Mouse (Mus musculus): Measurements from ENCODE around the gene Olfr316. TPM values are rescaled to one million over a fixed set of nuclear protein-coding genes. Genes with fewer than 3 reads are reported as not detected.

Gene Olfr316
- polyA plus RNA-seq, 1 experiment from 2014 or later: not detected

GRCm38 (mm10) chr11:58772888-58773287 is 20.4 kb downstream of the Olfr316 start, which contains the start of gene Olfr315:
Gene Olfr315 (plus strand): TSS chr11:58773188.
- H3K9ac ChIP-seq (replicated peaks; ENCODE audit: low read depth, low read length): no peak within 1 kb of the TSS
- H3K27me3 ChIP-seq (ENCODE audit: control insufficient read depth, insufficient read depth, low read length): no peaks in the 10 kb centered on the region
- no peaks in the 10 kb centered on the region for H3K9me3 ChIP-seq (ENCODE audit: control insufficient read depth, low read depth, low read length)

GRCm38 (mm10) chr11:58782480-58783089 is 30.1 kb downstream of the Olfr316 start, which contains the start of gene Olfr314:
Gene Olfr314 (plus strand): TSS chr11:58782952.
- Histone ChIP-seq H3K9me3 (ENCODE audit: control insufficient read depth, low read depth, low read length) (no peaks in the 10 kb centered on the region), H3K4me3 (ENCODE audit: low read depth, low read length) (no peak within 1 kb of the TSS), H3K4me1 (ENCODE audit: control insufficient read depth, insufficient read depth, low read length) (no peaks in the 10 kb centered on the region), H3K9ac (replicated peaks; ENCODE audit: low read depth, low read length) (no peak within 1 kb of the TSS), H3K4me2 (replicated peaks; ENCODE audit: low read depth, low read length) (no peak within 1 kb of the TSS), H3K27me3 (ENCODE audit: control insufficient read depth, insufficient read depth, low read length) (no peaks in the 10 kb centered on the region), H3K27ac (ENCODE audit: low read length) (no peak within 1 kb of the TSS), H3K36me3 (ENCODE audit: control insufficient read depth, insufficient read depth, low read length) (no peaks in the 10 kb centered on the region)
- WGBS: 68% methylated on average over 6 of the region's 6 CpGs
- no peak for ATAC-seq (ENCODE audit: insufficient number of reproducible peaks, insufficient read depth, low FRiP score, low read depth)

More at GRCm38 (mm10) chr11:58772888-58773287, 20.4 kb downstream of the Olfr316 start, which contains the start of gene Olfr315:
- H3K4me2 ChIP-seq (replicated peaks; ENCODE audit: low read depth, low read length): no peak within 1 kb of the TSS
- H3K27ac ChIP-seq (ENCODE audit: low read length): no peak within 1 kb of the TSS
- H3K36me3 ChIP-seq (ENCODE audit: control insufficient read depth, insufficient read depth, low read length): no peaks in the 10 kb centered on the region
- ATAC-seq (ENCODE audit: insufficient number of reproducible peaks, insufficient read depth, low FRiP score, low read depth): no peak
- H3K4me3 ChIP-seq (ENCODE audit: low read depth, low read length): no peak within 1 kb of the TSS
- no peaks in the 10 kb centered on the region for H3K4me1 ChIP-seq (ENCODE audit: control insufficient read depth, insufficient read depth, low read length)

GRCm38 (mm10) chr11:58784182-58784581 is 31.6 kb downstream of the Olfr316 start:
- Histone ChIP-seq H3K9me3 (ENCODE audit: control insufficient read depth, low read depth, low read length) (no peaks in the 10 kb centered on the region), H3K36me3 (ENCODE audit: control insufficient read depth, insufficient read depth, low read length) (no peaks in the 10 kb centered on the region), H3K4me1 (ENCODE audit: control insufficient read depth, insufficient read depth, low read length) (no peaks in the 10 kb centered on the region), H3K27me3 (ENCODE audit: control insufficient read depth, insufficient read depth, low read length) (no peaks in the 10 kb centered on the region), H3K4me2 (replicated peaks; ENCODE audit: low read depth, low read length) (no peak overlapping the region), H3K9ac (replicated peaks; ENCODE audit: low read depth, low read length) (no peak overlapping the region), H3K27ac (ENCODE audit: low read length) (no peak overlapping the region), H3K4me3 (ENCODE audit: low read depth, low read length) (no peak overlapping the region)
- WGBS: 73% methylated on average over 2 of the region's 2 CpGs
- ATAC-seq (ENCODE audit: insufficient number of reproducible peaks, insufficient read depth, low FRiP score, low read depth): no peak

- Histone ChIP-seq H3K4me1 (ENCODE audit: control insufficient read depth, insufficient read depth, low read length) (no peaks in the 10 kb centered on the region), H3K27ac (ENCODE audit: low read length) (no peak overlapping the region), H3K4me2 (replicated peaks; ENCODE audit: low read depth, low read length) (no peak overlapping the region), H3K36me3 (ENCODE audit: control insufficient read depth, insufficient read depth, low read length) (no peaks in the 10 kb centered on the region), H3K9ac (replicated peaks; ENCODE audit: low read depth, low read length) (no peak overlapping the region), H3K9me3 (ENCODE audit: control insufficient read depth, low read depth, low read length) (no peaks in the 10 kb centered on the region), H3K27me3 (ENCODE audit: control insufficient read depth, insufficient read depth, low read length) (no peaks in the 10 kb centered on the region), H3K4me3 (ENCODE audit: low read depth, low read length) (no peak overlapping the region)
- WGBS: 77% methylated on average over 10 of the region's 10 CpGs
- no peak for ATAC-seq (ENCODE audit: insufficient number of reproducible peaks, insufficient read depth, low FRiP score, low read depth)
Observed at GRCm38 (mm10) chr11:58787651-58788050, 35.1 kb downstream of the Olfr316 start.

GRCm38 (mm10) chr11:58788346-58788745 is 35.8 kb downstream of the Olfr316 start:
- 81% methylated on average over 8 of the region's 8 CpGs for WGBS
- Histone ChIP-seq H3K9ac (replicated peaks; ENCODE audit: low read depth, low read length) (no peak overlapping the region), H3K4me1 (ENCODE audit: control insufficient read depth, insufficient read depth, low read length) (no peaks in the 10 kb centered on the region), H3K27ac (ENCODE audit: low read length) (no peak overlapping the region), H3K9me3 (ENCODE audit: control insufficient read depth, low read depth, low read length) (no peaks in the 10 kb centered on the region), H3K36me3 (ENCODE audit: control insufficient read depth, insufficient read depth, low read length) (no peaks in the 10 kb centered on the region), H3K27me3 (ENCODE audit: control insufficient read depth, insufficient read depth, low read length) (no peaks in the 10 kb centered on the region), H3K4me3 (ENCODE audit: low read depth, low read length) (no peak overlapping the region), H3K4me2 (replicated peaks; ENCODE audit: low read depth, low read length) (no peak overlapping the region)
- ATAC-seq (ENCODE audit: insufficient number of reproducible peaks, insufficient read depth, low FRiP score, low read depth): no peak

- Histone ChIP-seq H3K27ac (ENCODE audit: low read length) (no peak overlapping the region), H3K36me3 (ENCODE audit: control insufficient read depth, insufficient read depth, low read length) (no peaks in the 10 kb centered on the region), H3K9ac (replicated peaks; ENCODE audit: low read depth, low read length) (no peak overlapping the region), H3K27me3 (ENCODE audit: control insufficient read depth, insufficient read depth, low read length) (no peaks in the 10 kb centered on the region), H3K9me3 (ENCODE audit: control insufficient read depth, low read depth, low read length) (no peaks in the 10 kb centered on the region), H3K4me2 (replicated peaks; ENCODE audit: low read depth, low read length) (no peak overlapping the region), H3K4me3 (ENCODE audit: low read depth, low read length) (no peak overlapping the region), H3K4me1 (ENCODE audit: control insufficient read depth, insufficient read depth, low read length) (no peaks in the 10 kb centered on the region)
- ATAC-seq (ENCODE audit: insufficient number of reproducible peaks, insufficient read depth, low FRiP score, low read depth): no peak
- 21% methylated on average over 3 of the region's 3 CpGs for WGBS
Observed at GRCm38 (mm10) chr11:58789532-58789931, 37.0 kb downstream of the Olfr316 start.

GRCm38 (mm10) chr11:58790053-58790452 is 37.5 kb downstream of the Olfr316 start:
- WGBS: 41% methylated on average over 2 of the region's 2 CpGs

GRCm38 (mm10) chr11:58790646-58791045 is 38.1 kb downstream of the Olfr316 start:
- H3K4me3 ChIP-seq (ENCODE audit: low read depth, low read length): no peak overlapping the region
- no peaks in the 10 kb centered on the region for H3K36me3 ChIP-seq (ENCODE audit: control insufficient read depth, insufficient read depth, low read length)
- H3K27ac ChIP-seq (ENCODE audit: low read length): no peak overlapping the region
- 71% methylated on average over 6 of the region's 6 CpGs for WGBS
- H3K27me3 ChIP-seq (ENCODE audit: control insufficient read depth, insufficient read depth, low read length): no peaks in the 10 kb centered on the region
- no peak for ATAC-seq (ENCODE audit: insufficient number of reproducible peaks, insufficient read depth, low FRiP score, low read depth)
- no peak overlapping the region for H3K4me2 ChIP-seq (replicated peaks; ENCODE audit: low read depth, low read length)
- H3K9ac ChIP-seq (replicated peaks; ENCODE audit: low read depth, low read length): no peak overlapping the region
- no peaks in the 10 kb centered on the region for H3K4me1 ChIP-seq (ENCODE audit: control insufficient read depth, insufficient read depth, low read length)
- no peaks in the 10 kb centered on the region for H3K9me3 ChIP-seq (ENCODE audit: control insufficient read depth, low read depth, low read length)

More at GRCm38 (mm10) chr11:58790053-58790452, 37.5 kb downstream of the Olfr316 start:
- Histone ChIP-seq H3K27me3 (ENCODE audit: control insufficient read depth, insufficient read depth, low read length) (no peaks in the 10 kb centered on the region), H3K4me1 (ENCODE audit: control insufficient read depth, insufficient read depth, low read length) (no peaks in the 10 kb centered on the region), H3K4me3 (ENCODE audit: low read depth, low read length) (no peak overlapping the region), H3K9me3 (ENCODE audit: control insufficient read depth, low read depth, low read length) (no peaks in the 10 kb centered on the region), H3K4me2 (replicated peaks; ENCODE audit: low read depth, low read length) (no peak overlapping the region), H3K36me3 (ENCODE audit: control insufficient read depth, insufficient read depth, low read length) (no peaks in the 10 kb centered on the region), H3K9ac (replicated peaks; ENCODE audit: low read depth, low read length) (no peak overlapping the region), H3K27ac (ENCODE audit: low read length) (no peak overlapping the region)
- ATAC-seq (ENCODE audit: insufficient number of reproducible peaks, insufficient read depth, low FRiP score, low read depth): no peak

- no peak for ATAC-seq (ENCODE audit: insufficient number of reproducible peaks, insufficient read depth, low FRiP score, low read depth)
- H3K27me3 ChIP-seq (ENCODE audit: control insufficient read depth, insufficient read depth, low read length): no peaks in the 10 kb centered on the region
- H3K4me3 ChIP-seq (ENCODE audit: low read depth, low read length): no peak overlapping the region
- no peaks in the 10 kb centered on the region for H3K36me3 ChIP-seq (ENCODE audit: control insufficient read depth, insufficient read depth, low read length)
- H3K4me1 ChIP-seq (ENCODE audit: control insufficient read depth, insufficient read depth, low read length): no peaks in the 10 kb centered on the region
- WGBS: 92% methylated on average over 2 of the region's 2 CpGs
- no peak overlapping the region for H3K27ac ChIP-seq (ENCODE audit: low read length)
- H3K9ac ChIP-seq (replicated peaks; ENCODE audit: low read depth, low read length): no peak overlapping the region
- no peak overlapping the region for H3K4me2 ChIP-seq (replicated peaks; ENCODE audit: low read depth, low read length)
- H3K9me3 ChIP-seq (ENCODE audit: control insufficient read depth, low read depth, low read length): no peaks in the 10 kb centered on the region
Observed at GRCm38 (mm10) chr11:58795856-58796255, 43.3 kb downstream of the Olfr316 start.
